Mouse (Mus musculus): ENCODE results near the gene D1Pas1. TPM values are rescaled to one million over a fixed set of nuclear protein-coding genes. Genes with fewer than 3 reads are reported as not detected.

D1Pas1 gene
- polyA plus RNA-seq, 1 experiment, result not detected

DNA sequence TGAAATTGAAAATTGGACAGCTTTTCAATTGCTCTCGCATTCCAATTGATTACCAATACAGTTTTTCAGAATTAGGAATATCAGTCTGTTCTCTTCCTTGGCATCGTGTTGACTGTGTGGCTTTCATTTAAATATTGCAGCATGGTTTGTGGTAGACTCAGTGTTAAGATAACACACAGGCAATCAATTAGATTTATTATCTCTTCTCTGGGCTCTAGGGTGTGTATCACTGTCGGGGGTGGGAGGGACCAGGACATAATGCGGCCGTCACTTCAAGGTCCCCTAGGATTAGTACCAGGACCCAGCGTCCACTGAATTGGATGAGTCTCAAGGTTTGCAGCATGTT, 36.4 kb upstream of the D1Pas1 start:
- TF ChIP-seq POLR2A (IDR thresholded peaks at IDR 0.05; ENCODE audit: insufficient read depth, low read depth, low read length), result no peak
- no peak for TF ChIP-seq CTCF (IDR thresholded peaks at IDR 0.05; ENCODE audit: insufficient read depth, low read depth, low read length)
- 93% methylated on average over 6 of the region's 6 CpGs for whole genome bisulfite sequencing
- H3K27ac ChIP-seq (ENCODE audit: insufficient read depth, low read depth, low read length), result no peak overlapping the region
- H3K4me3 ChIP-seq (ENCODE audit: insufficient read depth, low read depth, low read length), result no peak overlapping the region
- peaks cover 2% of the 10 kb centered on the region; the same call in 1 of the 2 replicates for H3K4me1 ChIP-seq (ENCODE audit: control insufficient read depth, insufficient read depth, low read length)

DNA sequence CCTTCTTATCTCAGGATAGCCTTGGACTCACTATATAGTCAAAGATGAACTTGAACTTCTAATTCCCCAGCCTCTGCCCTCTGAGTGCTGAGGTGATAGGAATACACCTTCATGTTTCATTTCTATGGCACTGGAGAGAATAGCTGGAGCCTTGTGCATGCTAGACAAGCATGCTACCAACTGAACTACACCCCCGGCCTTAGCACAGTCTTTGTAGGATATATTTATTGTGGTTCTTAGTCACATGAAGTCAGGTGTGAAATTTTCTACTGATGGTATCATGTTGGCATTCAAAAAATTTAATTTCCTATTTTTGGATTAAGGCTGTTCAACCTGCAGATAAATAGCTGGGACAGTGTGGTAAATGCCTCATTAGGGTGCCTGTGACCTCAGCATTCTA, 33.0 kb upstream of the D1Pas1 start:
- no peak overlapping the region for H3K27ac ChIP-seq (ENCODE audit: insufficient read depth, low read depth, low read length)
- no peak overlapping the region for H3K4me3 ChIP-seq (ENCODE audit: insufficient read depth, low read depth, low read length)
- no peak for TF ChIP-seq CTCF (IDR thresholded peaks at IDR 0.05; ENCODE audit: insufficient read depth, low read depth, low read length)
- TF ChIP-seq POLR2A (IDR thresholded peaks at IDR 0.05; ENCODE audit: insufficient read depth, low read depth, low read length), result no peak
- WGBS, result 98% methylated on average over 1 of the region's 1 CpGs
- no peaks in the 10 kb centered on the region for H3K4me1 ChIP-seq (ENCODE audit: control insufficient read depth, insufficient read depth, low read length)

DNA sequence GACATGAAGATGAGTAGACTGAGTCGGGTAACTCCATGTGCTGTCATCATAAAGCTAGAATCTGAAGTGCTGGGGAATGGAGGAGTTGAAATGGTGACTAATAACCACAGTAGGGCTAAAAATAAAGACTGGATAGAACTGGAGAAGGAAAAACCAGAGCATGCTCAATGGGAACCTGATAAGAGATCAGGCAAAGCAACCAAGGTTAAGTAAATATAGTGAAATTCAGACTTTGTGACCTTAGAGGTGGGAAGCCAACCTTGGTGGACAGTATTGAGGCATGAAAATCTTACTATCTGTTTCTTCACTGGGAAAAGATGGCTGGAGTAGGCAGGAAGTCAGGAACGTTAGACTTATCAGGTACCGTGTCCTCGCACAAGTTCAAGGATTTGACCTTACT, 14.8 kb upstream of the D1Pas1 start:
- TF ChIP-seq POLR2A (IDR thresholded peaks at IDR 0.05; ENCODE audit: insufficient read depth, low read depth, low read length) (no peak), CTCF (IDR thresholded peaks at IDR 0.05; ENCODE audit: insufficient read depth, low read depth, low read length) (no peak)
- Histone ChIP-seq H3K4me1 (ENCODE audit: control insufficient read depth, insufficient read depth, low read length) (no peaks in the 10 kb centered on the region), H3K4me3 (ENCODE audit: insufficient read depth, low read depth, low read length) (no peak overlapping the region), H3K27ac (ENCODE audit: insufficient read depth, low read depth, low read length) (no peak overlapping the region)
- WGBS, result 82% methylated on average over 4 of the region's 4 CpGs

DNA sequence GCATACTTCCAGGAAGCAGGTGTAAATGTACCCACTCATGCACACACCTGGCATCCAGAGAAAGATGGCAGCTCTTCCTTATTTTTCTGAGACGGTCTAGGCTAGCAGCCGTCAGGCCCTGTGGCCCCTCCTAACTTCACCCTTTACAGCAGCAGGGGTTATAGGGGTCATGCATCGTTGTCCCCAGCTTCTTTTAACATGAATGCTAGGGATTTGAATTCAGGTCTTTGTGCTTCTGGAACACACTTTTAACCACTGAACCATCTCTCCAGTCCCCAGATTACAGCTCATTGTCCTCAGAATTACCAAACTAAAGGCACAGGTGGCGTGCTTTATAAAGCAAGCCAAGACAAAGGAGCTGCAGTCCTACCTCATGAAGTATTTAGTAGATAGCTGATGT, 12.6 kb upstream of the D1Pas1 start:
- 90% methylated on average over 4 of the region's 4 CpGs for WGBS
- no peak overlapping the region for H3K4me3 ChIP-seq (ENCODE audit: insufficient read depth, low read depth, low read length)
- no peak overlapping the region for H3K27ac ChIP-seq (ENCODE audit: insufficient read depth, low read depth, low read length)
- TF ChIP-seq CTCF (IDR thresholded peaks at IDR 0.05; ENCODE audit: insufficient read depth, low read depth, low read length) (no peak), POLR2A (IDR thresholded peaks at IDR 0.05; ENCODE audit: insufficient read depth, low read depth, low read length) (no peak)
- no peaks in the 10 kb centered on the region for H3K4me1 ChIP-seq (ENCODE audit: control insufficient read depth, insufficient read depth, low read length)

DNA sequence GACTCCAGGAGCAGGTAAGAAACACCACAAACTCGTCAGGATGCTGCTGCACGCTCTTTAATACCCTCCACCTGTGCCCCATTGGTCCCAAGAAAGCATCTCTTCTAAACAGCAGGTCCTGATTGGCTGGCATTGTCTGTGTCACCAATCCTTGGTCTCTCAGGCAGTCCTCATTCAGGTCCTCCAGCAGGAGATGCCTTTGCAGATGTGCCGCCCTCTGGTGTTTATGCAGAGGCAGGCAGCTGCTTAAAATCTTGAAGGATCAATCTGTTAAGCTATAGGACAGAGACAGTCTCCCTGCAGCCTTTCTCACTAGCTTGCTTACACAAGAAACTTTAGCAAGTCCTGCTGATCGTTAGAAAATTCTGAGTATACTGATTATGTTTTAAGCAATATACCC, 7.8 kb upstream of the D1Pas1 start:
- TF ChIP-seq CTCF (IDR thresholded peaks at IDR 0.05; ENCODE audit: insufficient read depth, low read depth, low read length) (no peak), POLR2A (IDR thresholded peaks at IDR 0.05; ENCODE audit: insufficient read depth, low read depth, low read length) (no peak)
- no peak overlapping the region for H3K4me3 ChIP-seq (ENCODE audit: insufficient read depth, low read depth, low read length)
- WGBS, result 67% methylated on average over 4 of the region's 4 CpGs
- no peak overlapping the region for H3K27ac ChIP-seq (ENCODE audit: insufficient read depth, low read depth, low read length)
- no peaks in the 10 kb centered on the region for H3K4me1 ChIP-seq (ENCODE audit: control insufficient read depth, insufficient read depth, low read length)

DNA sequence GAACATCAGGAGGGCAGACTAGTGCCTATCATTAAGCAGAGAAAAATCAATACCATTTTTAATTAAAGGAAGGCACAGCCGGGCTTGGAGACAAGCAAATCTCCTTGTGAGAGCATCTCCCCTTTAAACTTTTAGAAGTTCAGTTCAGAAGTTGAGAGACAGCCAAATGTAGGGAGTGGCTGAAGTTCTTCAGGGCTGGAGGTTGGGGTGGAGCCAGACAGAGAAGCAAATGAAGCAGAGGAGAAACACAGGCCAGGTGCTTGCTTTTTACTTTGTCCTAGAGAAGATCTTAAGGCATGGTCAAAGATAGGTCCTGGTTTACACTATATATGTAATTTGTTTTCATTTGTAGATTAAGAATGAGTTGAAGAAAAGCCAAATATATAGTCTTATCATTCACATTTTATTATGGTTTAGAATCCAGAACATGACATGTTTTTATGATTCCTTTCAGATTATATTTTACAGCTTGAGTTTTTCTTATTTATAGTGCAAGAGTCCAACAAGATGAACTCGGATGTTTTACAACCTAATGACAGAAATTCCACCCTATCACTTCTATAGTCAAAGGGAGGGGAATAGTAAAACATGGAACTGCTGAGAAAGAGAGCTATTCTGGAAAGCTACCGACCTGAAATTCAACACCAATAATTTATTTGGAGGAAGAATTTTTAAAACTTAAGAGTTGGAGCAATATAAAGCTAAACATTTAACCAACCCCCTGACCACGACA, 2.9 kb upstream of the D1Pas1 start:
- no peak for TF ChIP-seq POLR2A (IDR thresholded peaks at IDR 0.05; ENCODE audit: insufficient read depth, low read depth, low read length)
- TF ChIP-seq CTCF (IDR thresholded peaks at IDR 0.05; ENCODE audit: insufficient read depth, low read depth, low read length), result no peak
- no peak overlapping the region for H3K4me3 ChIP-seq (ENCODE audit: insufficient read depth, low read depth, low read length)
- no peak overlapping the region for H3K27ac ChIP-seq (ENCODE audit: insufficient read depth, low read depth, low read length)
- WGBS, result 70% methylated on average over 4 of the region's 4 CpGs
- H3K4me1 ChIP-seq (ENCODE audit: control insufficient read depth, insufficient read depth, low read length), result no peaks in the 10 kb centered on the region

DNA sequence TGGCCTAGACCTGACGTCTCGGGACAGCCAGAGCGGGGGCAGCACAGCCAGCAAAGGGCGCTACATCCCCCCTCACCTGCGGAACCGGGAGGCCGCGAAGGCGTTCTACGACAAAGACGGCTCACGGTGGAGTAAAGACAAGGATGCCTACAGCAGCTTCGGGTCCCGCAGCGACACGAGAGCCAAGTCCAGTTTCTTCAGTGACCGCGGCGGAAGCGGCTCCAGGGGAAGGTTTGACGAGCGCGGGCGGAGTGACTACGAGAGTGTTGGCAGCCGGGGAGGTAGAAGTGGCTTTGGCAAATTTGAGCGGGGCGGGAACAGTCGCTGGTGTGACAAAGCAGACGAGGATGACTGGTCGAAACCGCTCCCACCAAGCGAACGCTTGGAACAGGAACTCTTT, 710 bp downstream of the D1Pas1 start:
- 96% methylated on average over 34 of the region's 34 CpGs for WGBS
- H3K4me3 ChIP-seq (ENCODE audit: insufficient read depth, low read depth, low read length), result no peak overlapping the region
- H3K4me1 ChIP-seq (ENCODE audit: control insufficient read depth, insufficient read depth, low read length), result no peaks in the 10 kb centered on the region
- TF ChIP-seq POLR2A (IDR thresholded peaks at IDR 0.05; ENCODE audit: insufficient read depth, low read depth, low read length) (no peak), CTCF (IDR thresholded peaks at IDR 0.05; ENCODE audit: insufficient read depth, low read depth, low read length) (no peak)
- H3K27ac ChIP-seq (ENCODE audit: insufficient read depth, low read depth, low read length), result no peak overlapping the region

DNA sequence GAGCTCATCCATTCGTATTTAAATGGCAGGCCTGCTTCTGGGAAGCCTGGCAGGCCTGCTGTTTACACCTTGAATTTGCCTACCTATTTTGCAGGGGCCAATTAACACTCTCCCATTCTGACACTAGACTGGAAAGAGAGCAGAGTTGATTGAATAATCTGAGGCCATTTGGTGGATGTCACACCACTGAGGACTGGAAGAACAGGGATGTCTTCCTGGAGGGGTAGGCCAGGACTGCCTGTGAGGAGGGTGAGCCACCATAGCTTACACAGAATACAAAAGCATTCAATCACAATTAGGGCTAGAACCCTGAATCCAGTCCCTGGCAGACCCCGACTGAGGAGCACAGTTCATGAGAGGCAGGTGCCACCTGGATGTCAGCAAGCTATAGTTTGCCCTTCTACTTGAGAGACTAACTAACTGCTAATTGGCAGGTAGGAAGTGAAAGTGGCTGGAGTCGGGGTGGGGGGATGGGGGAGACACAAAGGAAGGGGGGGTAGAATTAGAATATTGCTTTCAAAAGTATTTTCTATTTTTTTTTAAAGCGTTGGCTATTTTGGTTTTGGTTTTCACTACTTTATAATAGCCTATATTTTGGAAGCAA, 9.8 kb downstream of the D1Pas1 start:
- no peak for TF ChIP-seq CTCF (IDR thresholded peaks at IDR 0.05; ENCODE audit: insufficient read depth, low read depth, low read length)
- no peak for TF ChIP-seq POLR2A (IDR thresholded peaks at IDR 0.05; ENCODE audit: insufficient read depth, low read depth, low read length)
- Histone ChIP-seq H3K4me1 (ENCODE audit: control insufficient read depth, insufficient read depth, low read length) (no peaks in the 10 kb centered on the region), H3K4me3 (ENCODE audit: insufficient read depth, low read depth, low read length) (no peak overlapping the region), H3K27ac (ENCODE audit: insufficient read depth, low read depth, low read length) (no peak overlapping the region)
- WGBS, result 82% methylated on average over 4 of the region's 4 CpGs

DNA sequence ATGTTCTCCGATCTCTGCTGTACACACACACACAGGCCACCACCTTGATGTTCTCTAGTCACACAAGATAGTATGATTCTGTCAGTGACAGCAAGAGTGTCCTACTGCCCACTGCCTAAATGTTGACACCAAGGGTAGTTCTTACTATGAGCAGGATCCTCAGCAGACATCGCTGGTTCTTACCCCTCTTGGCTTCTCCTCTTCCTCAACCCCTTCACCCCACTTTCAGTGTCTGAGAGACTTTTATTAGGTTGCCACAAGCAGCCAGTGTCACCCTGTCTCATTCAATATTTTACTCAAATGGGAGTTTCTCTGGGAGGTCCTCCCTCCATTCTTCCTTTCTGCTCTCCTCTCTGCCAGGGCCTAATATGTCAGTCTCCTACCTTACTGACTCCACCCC, 10.6 kb downstream of the D1Pas1 start:
- 94% methylated on average over 2 of the region's 2 CpGs for WGBS
- H3K27ac ChIP-seq (ENCODE audit: insufficient read depth, low read depth, low read length), result no peak overlapping the region
- TF ChIP-seq POLR2A (IDR thresholded peaks at IDR 0.05; ENCODE audit: insufficient read depth, low read depth, low read length) (no peak), CTCF (IDR thresholded peaks at IDR 0.05; ENCODE audit: insufficient read depth, low read depth, low read length) (no peak)

More for the DNA sequence above, 10.6 kb downstream of the D1Pas1 start:
- Histone ChIP-seq H3K4me1 (ENCODE audit: control insufficient read depth, insufficient read depth, low read length) (no peaks in the 10 kb centered on the region), H3K4me3 (ENCODE audit: insufficient read depth, low read depth, low read length) (no peak overlapping the region)

Data from olfactory bulb, adult 2 months (tissue).